Mouse (Mus musculus) heart, embryonic 11.5 days (tissue): ENCODE measurements around the gene Sec14l1. TPM values are rescaled to one million over a fixed set of nuclear protein-coding genes. Genes with fewer than 3 reads are reported as not detected.
A peak's percentile ranks its signal among the peaks of the same experiment; 100 is the strongest.

ENCODE experiments used
- ATAC-seq: fragments of 200-750 bp; cut with Nextera tagmentation; replicated peaks from 2 replicates; pipeline ENCODE4 v1.8.0; 2017; ENCODE audit warnings: moderate library complexity; ENCODE audit not compliant: insufficient number of reproducible peaks, low FRiP score, low TSS enrichment
- H3K27ac ChIP-seq: fragments of 300-500 bp; sonication (generic); 2 replicates; pipeline ENCODE4 v1.5.1; 2014; ENCODE audit warnings: mild to moderate bottlenecking, low read depth, low read length
- H3K27me3 ChIP-seq: fragments of 300-500 bp; sonication (generic); 2 replicates; pipeline ENCODE4 v1.6.1; 2014; ENCODE audit warnings: mild to moderate bottlenecking, low read length, mixed read lengths; ENCODE audit not compliant: control insufficient read depth, insufficient read depth
- H3K36me3 ChIP-seq: fragments of 300-500 bp; sonication (generic); 2 replicates; pipeline ENCODE4 v1.6.1; 2014; ENCODE audit warnings: mild to moderate bottlenecking, low read length, moderate library complexity, mixed read lengths; ENCODE audit not compliant: control insufficient read depth, insufficient read depth
- H3K4me1 ChIP-seq: fragments of 300-500 bp; sonication (generic); 2 replicates; pipeline ENCODE4 v1.6.1; 2014; ENCODE audit warnings: low read length; ENCODE audit not compliant: control insufficient read depth, insufficient read depth
- H3K4me2 ChIP-seq: fragments of 300-500 bp; sonication (generic); 2 replicates; pipeline ENCODE4 v1.6.1; 2014; ENCODE audit warnings: mild to moderate bottlenecking, moderate library complexity
- H3K4me3 ChIP-seq: fragments of 300-500 bp; sonication (generic); 2 replicates; pipeline ENCODE4 v1.5.1; 2014; ENCODE audit warnings: low read depth, low read length
- H3K9ac ChIP-seq: fragments of 300-500 bp; sonication (generic); 2 replicates; pipeline ENCODE4 v1.6.1; 2014; ENCODE audit warnings: mild to moderate bottlenecking, low read depth, low read length, moderate library complexity
- H3K9me3 ChIP-seq: fragments of 300-500 bp; sonication (generic); replicated peaks from 2 replicates; pipeline ENCODE4 v1.6.1; 2016; ENCODE audit warnings: low read length; ENCODE audit not compliant: control insufficient read depth
- WGBS: fragments of 180-500 bp; shearing (Covaris S2); extraction: QIAGEN DNeasy Blood & Tissue Kit; methylation state at CpG from one replicate; pipeline ENCODE4 v1.1.7; 2014; ENCODE audit not compliant: insufficient replicate concordance; 5-methylcytosine and 5-hydroxymethylcytosine counted together
- polyA plus RNA-seq: library from polyadenylated mRNA; unstranded; fragments of >200 nt; fragmentation: Nextera tagmentation; extraction: Ambion mirVana; gene quantifications from 2 replicates; pipeline ENCODE4 v1.2.1, GENCODE M21; 2014

The Sec14l1 gene
- polyA plus RNA-seq, 1 experiment from 2014 or later, result 32.6 TPM

- Histone ChIP-seq H3K9ac (no peak overlapping the region), H3K4me3 (no peak overlapping the region), H3K27ac (0 out of 2 replicates have a peak overlapping the region, but pooled peaks have one; percentile 24), H3K36me3 (no peaks in the 10 kb centered on the region), H3K4me1 (peaks cover 14% of the 10 kb centered on the region), H3K4me2 (no peak overlapping the region), H3K9me3 (peaks cover 3% of the 10 kb centered on the region; the same call in 1 of the 2 replicates), H3K27me3 (no peaks in the 10 kb centered on the region)
- no peak for ATAC-seq
- WGBS, result 59% methylated on average over 12 of the region's 12 CpGs
These were observed 5.6 kb upstream of the Sec14l1 start for GRCm38 (mm10) chr11:117109179-117109954.

- H3K4me2 ChIP-seq, result no peak overlapping the region
- 84% methylated on average over 11 of the region's 11 CpGs for WGBS
- peaks cover 26% of the 10 kb centered on the region for H3K4me1 ChIP-seq
- no peak overlapping the region for H3K27ac ChIP-seq
- peaks cover 3% of the 10 kb centered on the region; the same call in 1 of the 2 replicates for H3K9me3 ChIP-seq
- no peak overlapping the region for H3K4me3 ChIP-seq
- H3K27me3 ChIP-seq, result no peaks in the 10 kb centered on the region
- no peak for ATAC-seq
- H3K9ac ChIP-seq, result no peak overlapping the region
- H3K36me3 ChIP-seq, result no peaks in the 10 kb centered on the region; the same call in 1 of the 2 replicates
These were observed 2.9 kb upstream of the Sec14l1 start for GRCm38 (mm10) chr11:117111967-117112648.

GRCm38 (mm10) chr11:117112649-117113051 is 2.3 kb upstream of the Sec14l1 start:
- no peak for ATAC-seq
- H3K9me3 ChIP-seq, result peaks cover 3% of the 10 kb centered on the region; the same call in 1 of the 2 replicates
- no peaks in the 10 kb centered on the region; the same call in 1 of the 2 replicates for H3K36me3 ChIP-seq
- no peak overlapping the region for H3K4me3 ChIP-seq
- peaks cover 29% of the 10 kb centered on the region for H3K4me1 ChIP-seq
- H3K4me2 ChIP-seq, result no peak overlapping the region
- H3K27ac ChIP-seq, result no peak overlapping the region
- no peaks in the 10 kb centered on the region for H3K27me3 ChIP-seq
- WGBS, result 28% methylated on average over 3 of the region's 3 CpGs
- no peak overlapping the region for H3K9ac ChIP-seq

GRCm38 (mm10) chr11:117113377-117113776 is 1.6 kb upstream of the Sec14l1 start:
- 82% methylated on average over 5 of the region's 5 CpGs for WGBS
- H3K4me2 ChIP-seq, result no peak overlapping the region; the same call in 1 of the 2 replicates
- H3K27ac ChIP-seq, result peak overlapping the region; percentile 95; the same call in 1 of the 2 replicates

GRCm38 (mm10) chr11:117114231-117114591 is 757 bp upstream of the Sec14l1 start:
- Histone ChIP-seq H3K4me1 (peaks cover 36% of the 10 kb centered on the region), H3K36me3 (peaks cover 3% of the 10 kb centered on the region; the same call in 1 of the 2 replicates), H3K4me2 (peak overlapping the region; percentile 76), H3K27me3 (no peaks in the 10 kb centered on the region), H3K9ac (peak overlapping the region; percentile 71), H3K9me3 (peaks cover 3% of the 10 kb centered on the region; the same call in 1 of the 2 replicates), H3K4me3 (peak overlapping the region; percentile 65), H3K27ac (peak overlapping the region; percentile 95)
- WGBS, result 47% methylated on average over 13 of the region's 13 CpGs
- no peak for ATAC-seq

More at GRCm38 (mm10) chr11:117113377-117113776, 1.6 kb upstream of the Sec14l1 start:
- peaks cover 3% of the 10 kb centered on the region; the same call in 1 of the 2 replicates for H3K9me3 ChIP-seq
- peaks cover 31% of the 10 kb centered on the region for H3K4me1 ChIP-seq
- H3K9ac ChIP-seq, result no peak overlapping the region
- no peak overlapping the region for H3K4me3 ChIP-seq
- no peaks in the 10 kb centered on the region for H3K27me3 ChIP-seq
- no peak for ATAC-seq
- peaks cover 3% of the 10 kb centered on the region; the same call in 1 of the 2 replicates for H3K36me3 ChIP-seq

GRCm38 (mm10) chr11:117115346-117116219 is 615 bp downstream of the Sec14l1 start:
- peak; percentile 31 for ATAC-seq
- Histone ChIP-seq H3K4me3 (peak overlapping the region; percentile 65), H3K4me2 (peak overlapping the region; percentile 76), H3K9me3 (peaks cover 3% of the 10 kb centered on the region; the same call in 1 of the 2 replicates), H3K9ac (peak overlapping the region; percentile 77), H3K4me1 (peaks cover 47% of the 10 kb centered on the region), H3K36me3 (peaks cover 3% of the 10 kb centered on the region; the same call in 1 of the 2 replicates), H3K27me3 (no peaks in the 10 kb centered on the region), H3K27ac (peak overlapping the region; percentile 95)
- WGBS, result under 1% methylated on average over 45 of the region's 54 CpGs

- Histone ChIP-seq H3K4me2 (peak overlapping the region; percentile 76), H3K27me3 (no peaks in the 10 kb centered on the region), H3K27ac (no peak overlapping the region), H3K4me1 (peaks cover 57% of the 10 kb centered on the region), H3K9me3 (peaks cover 3% of the 10 kb centered on the region; the same call in 1 of the 2 replicates), H3K36me3 (peaks cover 3% of the 10 kb centered on the region; the same call in 1 of the 2 replicates), H3K4me3 (peak overlapping the region; percentile 65), H3K9ac (peak overlapping the region; percentile 77)
- no peak for ATAC-seq
- 64% methylated on average over 18 of the region's 18 CpGs for WGBS
These were observed 1.7 kb downstream of the Sec14l1 start for GRCm38 (mm10) chr11:117116350-117117303.
